Mouse (Mus musculus): ENCODE measurements at regions not wholly inside any gene's neighbourhood (a gene's known extent, or its start where the extent isn't known, plus 50 kb on each side); places are given as distances from the start of the nearest gene placed in this dataset.
A peak's percentile ranks its signal among the peaks of the same experiment; 100 is the strongest.
"Not testable (repeated sequence)": the region's sequence is repeated elsewhere in the genome, so short reads cannot be mapped to it uniquely, and the experiment has no call there.

DNA sequence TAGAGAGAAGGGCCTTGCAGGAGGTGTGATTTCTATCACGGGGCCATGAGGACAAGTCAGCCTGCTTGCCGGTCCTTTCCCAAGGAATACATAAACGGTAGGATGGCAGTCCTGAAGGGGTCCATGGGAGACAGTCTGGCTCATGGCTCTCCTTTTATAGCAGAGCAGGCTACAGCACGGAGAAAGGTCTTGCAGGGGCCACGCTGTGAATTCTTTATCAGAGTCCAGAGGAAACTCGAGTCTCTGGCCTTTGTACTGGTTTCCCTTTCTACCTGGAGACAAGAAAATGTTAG lies 1984.0 kb downstream of the 4930444P10Rik start:
- 25% methylated on average over 6 of the region's 6 CpGs for WGBS
- Histone ChIP-seq H3K4me1 (ENCODE audit: control insufficient read depth, insufficient read depth, low read length) (no peaks in the 10 kb centered on the region), H3K79me2 (replicated peaks; ENCODE audit: control insufficient read depth, insufficient read depth, low read length) (no peaks in the 10 kb centered on the region), H3K27ac (no peak overlapping the region), H3K4me3 (no peak overlapping the region), H3K27me3 (ENCODE audit: control insufficient read depth, insufficient read depth, low read length) (no peaks in the 10 kb centered on the region), H3K36me3 (ENCODE audit: control insufficient read depth, insufficient read depth, low read length) (no peaks in the 10 kb centered on the region), H3K9ac (ENCODE audit: low read depth, low read length) (no peak overlapping the region)
- TF ChIP-seq POLR2A (IDR thresholded peaks at IDR 0.05; ENCODE audit: insufficient read depth, low read depth, low read length), result no peak
- TF ChIP-seq EP300 (IDR thresholded peaks at IDR 0.05; ENCODE audit: insufficient read depth, low read depth, low read length), result no peak
- no peak for TF ChIP-seq CTCF (IDR thresholded peaks at IDR 0.05)
- no peak for DNase-seq
- intact Hi-C loops (cut with DNase I), result no loop called here

- TF ChIP-seq POLR2A (IDR thresholded peaks at IDR 0.05; ENCODE audit: insufficient read depth, low read depth, low read length) (no peak), EP300 (IDR thresholded peaks at IDR 0.05; ENCODE audit: insufficient read depth, low read depth, low read length) (no peak), CTCF (IDR thresholded peaks at IDR 0.05) (no peak)
- DNase-seq, result peak in 1 of 2 experiments; percentile 7
- intact Hi-C loops (cut with DNase I), result no loop called here
- H3K4me3 ChIP-seq, result no peak overlapping the region
- H3K4me1 ChIP-seq (ENCODE audit: control insufficient read depth, insufficient read depth, low read length), result no peaks in the 10 kb centered on the region
- no peaks in the 10 kb centered on the region for H3K79me2 ChIP-seq (replicated peaks; ENCODE audit: control insufficient read depth, insufficient read depth, low read length)
- WGBS, result 42% methylated on average over 7 of the region's 7 CpGs
- H3K27me3 ChIP-seq (ENCODE audit: control insufficient read depth, insufficient read depth, low read length), result no peaks in the 10 kb centered on the region
- H3K36me3 ChIP-seq (ENCODE audit: control insufficient read depth, insufficient read depth, low read length), result no peaks in the 10 kb centered on the region
- H3K9ac ChIP-seq (ENCODE audit: low read depth, low read length), result no peak overlapping the region
- H3K27ac ChIP-seq, result no peak overlapping the region
Measured at GRCm38 (mm10) chr1:14108450-14109189, 1984.5 kb downstream of the 4930444P10Rik start.

- H3K27me3 ChIP-seq (ENCODE audit: control insufficient read depth, insufficient read depth, low read length); H3K4me1 ChIP-seq (ENCODE audit: control insufficient read depth, insufficient read depth, low read length); DNase-seq; H3K79me2 ChIP-seq (replicated peaks; ENCODE audit: control insufficient read depth, insufficient read depth, low read length); H3K27ac ChIP-seq; intact Hi-C loops (cut with DNase I); H3K9ac ChIP-seq (ENCODE audit: low read depth, low read length); H3K36me3 ChIP-seq (ENCODE audit: control insufficient read depth, insufficient read depth, low read length); H3K4me3 ChIP-seq: not testable (repeated sequence)
- 77% methylated on average over 6 of the region's 6 CpGs for WGBS
Measured at GRCm38 (mm10) chr1:14105521-14105920, 1987.6 kb downstream of the 4930444P10Rik start.

DNA sequence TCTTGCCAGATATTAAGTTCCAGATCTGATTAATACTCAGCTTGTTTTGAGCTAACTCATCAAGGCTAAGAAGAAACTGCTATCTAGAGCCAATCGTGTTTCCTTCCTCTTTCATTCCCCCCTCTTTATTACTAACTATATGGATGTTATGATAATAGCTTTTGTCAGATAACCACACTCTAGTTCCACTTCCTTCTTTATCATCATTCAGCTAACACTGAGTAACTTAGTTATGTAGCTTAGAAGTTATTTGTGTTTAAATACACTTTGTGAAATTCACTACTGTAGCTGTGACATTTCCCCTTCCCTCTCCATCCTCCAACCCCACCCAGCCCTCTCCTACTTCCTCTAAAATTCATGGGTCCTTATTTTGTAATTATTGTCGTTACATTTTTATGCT lies 1988.6 kb downstream of the 4930444P10Rik start:
- TF ChIP-seq POLR2A (IDR thresholded peaks at IDR 0.05; ENCODE audit: insufficient read depth, low read depth, low read length), result no peak
- no peak for TF ChIP-seq EP300 (IDR thresholded peaks at IDR 0.05; ENCODE audit: insufficient read depth, low read depth, low read length)
- no peak for TF ChIP-seq CTCF (IDR thresholded peaks at IDR 0.05)
- H3K9ac ChIP-seq (ENCODE audit: low read depth, low read length), result no peak overlapping the region
- H3K27ac ChIP-seq, result no peak overlapping the region
- no peaks in the 10 kb centered on the region for H3K4me1 ChIP-seq (ENCODE audit: control insufficient read depth, insufficient read depth, low read length)
- H3K4me3 ChIP-seq, result no peak overlapping the region
- H3K36me3 ChIP-seq (ENCODE audit: control insufficient read depth, insufficient read depth, low read length), result no peaks in the 10 kb centered on the region
- H3K27me3 ChIP-seq (ENCODE audit: control insufficient read depth, insufficient read depth, low read length), result no peaks in the 10 kb centered on the region
- no peak for DNase-seq
- intact Hi-C loops (cut with DNase I), result no loop called here
- H3K79me2 ChIP-seq (replicated peaks; ENCODE audit: control insufficient read depth, insufficient read depth, low read length), result no peaks in the 10 kb centered on the region
- WGBS, result 64% methylated on average over 2 of the region's 2 CpGs

- DNase-seq, result no peak
- TF ChIP-seq EP300 (IDR thresholded peaks at IDR 0.05; ENCODE audit: insufficient read depth, low read depth, low read length) (no peak), CTCF (IDR thresholded peaks at IDR 0.05) (no peak), POLR2A (IDR thresholded peaks at IDR 0.05; ENCODE audit: insufficient read depth, low read depth, low read length) (no peak)
- Histone ChIP-seq H3K36me3 (ENCODE audit: control insufficient read depth, insufficient read depth, low read length) (no peaks in the 10 kb centered on the region), H3K27ac (no peak overlapping the region), H3K4me3 (no peak overlapping the region), H3K79me2 (replicated peaks; ENCODE audit: control insufficient read depth, insufficient read depth, low read length) (no peaks in the 10 kb centered on the region), H3K27me3 (ENCODE audit: control insufficient read depth, insufficient read depth, low read length) (no peaks in the 10 kb centered on the region), H3K9ac (ENCODE audit: low read depth, low read length) (no peak overlapping the region), H3K4me1 (ENCODE audit: control insufficient read depth, insufficient read depth, low read length) (no peaks in the 10 kb centered on the region)
- 70% methylated on average over 5 of the region's 5 CpGs for WGBS
- intact Hi-C loops (cut with DNase I), result no loop called here
Measured at GRCm38 (mm10) chr1:14099031-14099430, 1994.1 kb downstream of the 4930444P10Rik start.

DNA sequence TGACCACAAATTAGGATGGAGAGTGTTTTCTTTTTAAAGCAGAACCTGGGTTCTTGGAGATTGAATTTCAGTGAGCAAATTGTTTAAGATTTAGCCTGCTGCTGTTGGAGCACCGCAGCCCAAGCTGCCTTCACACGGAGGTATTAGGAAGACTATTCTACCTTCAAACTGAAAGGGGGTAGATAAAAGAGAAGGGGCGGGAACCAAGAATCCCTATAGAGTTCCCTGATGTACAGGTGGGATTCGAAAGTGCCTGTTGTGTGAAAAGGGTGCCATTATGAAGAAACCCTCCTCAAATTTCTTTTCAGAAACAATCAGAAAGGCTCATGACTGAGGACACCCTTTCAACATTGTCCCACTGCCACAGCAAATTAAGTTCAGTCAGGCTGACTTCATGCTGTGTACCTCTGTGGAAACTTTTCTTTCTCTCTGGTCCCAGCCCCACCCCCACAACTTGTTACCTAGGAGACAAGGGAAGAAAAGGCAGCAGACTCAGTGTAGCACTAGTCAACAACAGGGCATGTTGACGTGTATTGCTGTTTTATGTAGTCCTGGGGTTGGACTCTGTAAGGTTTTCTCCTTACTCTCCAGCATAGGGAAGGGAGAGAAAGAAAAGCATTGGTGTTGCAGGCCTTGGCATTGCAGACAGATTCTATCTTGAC lies 1995.4 kb downstream of the 4930444P10Rik start:
- WGBS, result 57% methylated on average over 5 of the region's 5 CpGs
- intact Hi-C loops (cut with DNase I), result no loop called here
- H3K79me2 ChIP-seq (replicated peaks; ENCODE audit: control insufficient read depth, insufficient read depth, low read length), result no peaks in the 10 kb centered on the region
- no peaks in the 10 kb centered on the region for H3K36me3 ChIP-seq (ENCODE audit: control insufficient read depth, insufficient read depth, low read length)
- TF ChIP-seq EP300 (IDR thresholded peaks at IDR 0.05; ENCODE audit: insufficient read depth, low read depth, low read length) (no peak), POLR2A (IDR thresholded peaks at IDR 0.05; ENCODE audit: insufficient read depth, low read depth, low read length) (no peak), CTCF (IDR thresholded peaks at IDR 0.05) (no peak)
- no peaks in the 10 kb centered on the region for H3K4me1 ChIP-seq (ENCODE audit: control insufficient read depth, insufficient read depth, low read length)
- H3K9ac ChIP-seq (ENCODE audit: low read depth, low read length), result no peak overlapping the region
- no peak overlapping the region for H3K27ac ChIP-seq
- no peak overlapping the region for H3K4me3 ChIP-seq
- DNase-seq, result no peak
- H3K27me3 ChIP-seq (ENCODE audit: control insufficient read depth, insufficient read depth, low read length), result no peaks in the 10 kb centered on the region

All from heart, adult 2 months (tissue).